Mouse (Mus musculus) splenic B cell, adult 2 months (primary cell): ENCODE results near the gene Nob1.

Experiments used
- DNase-seq: peaks from one replicate; pipeline ENCODE4 v3.0.0-alpha.2; 2011; ENCODE audit warnings: low read depth, low spot score
- H3K27me3 ChIP-seq: 2 replicates; pipeline ENCODE4 v1.6.1; 2012; ENCODE audit warnings: mild to moderate bottlenecking, low read length, moderate library complexity, mixed read lengths; ENCODE audit not compliant: control insufficient read depth, poor library complexity, insufficient read depth, severe bottlenecking
- H3K36me3 ChIP-seq: 2 replicates; pipeline ENCODE4 v1.6.1; 2012; ENCODE audit warnings: mild to moderate bottlenecking, low read length, moderate library complexity, mixed read lengths; ENCODE audit not compliant: control insufficient read depth, poor library complexity, insufficient read depth, severe bottlenecking

The Nob1 gene

GRCm38 (mm10) chr8:107449130-107449529 lies 24.3 kb upstream of the Nob1 start:
- H3K36me3 ChIP-seq = no peaks in the 10 kb centered on the region
- DNase-seq = no peak
- no peaks in the 10 kb centered on the region for H3K27me3 ChIP-seq

- no peak for DNase-seq
- Histone ChIP-seq H3K27me3 (no peaks in the 10 kb centered on the region), H3K36me3 (no peaks in the 10 kb centered on the region)
These were observed 23.6 kb upstream of the Nob1 start for GRCm38 (mm10) chr8:107448382-107448889.

- DNase-seq = no peak
- no peaks in the 10 kb centered on the region for H3K27me3 ChIP-seq
- no peaks in the 10 kb centered on the region for H3K36me3 ChIP-seq
These were observed 22.9 kb upstream of the Nob1 start for GRCm38 (mm10) chr8:107447713-107448112.

GRCm38 (mm10) chr8:107444626-107445025 lies 19.8 kb upstream of the Nob1 start:
- no peaks in the 10 kb centered on the region for H3K36me3 ChIP-seq
- H3K27me3 ChIP-seq = no peaks in the 10 kb centered on the region
- no peak for DNase-seq

- DNase-seq = peak; percentile 22
- Histone ChIP-seq H3K27me3 (no peaks in the 10 kb centered on the region), H3K36me3 (no peaks in the 10 kb centered on the region)
These were observed 15.2 kb upstream of the Nob1 start for GRCm38 (mm10) chr8:107439880-107440625.

GRCm38 (mm10) chr8:107437711-107438110 lies 12.9 kb upstream of the Nob1 start:
- no peak for DNase-seq
- Histone ChIP-seq H3K27me3 (no peaks in the 10 kb centered on the region), H3K36me3 (no peaks in the 10 kb centered on the region)

- H3K27me3 ChIP-seq = no peaks in the 10 kb centered on the region
- H3K36me3 ChIP-seq = no peaks in the 10 kb centered on the region
- DNase-seq = peak; percentile 65
These were observed 12.1 kb upstream of the Nob1 start for GRCm38 (mm10) chr8:107436841-107437421.

GRCm38 (mm10) chr8:107435962-107436831 lies 11.3 kb upstream of the Nob1 start, which contains the start of gene Wwp2:
TSS of gene Wwp2 (plus strand) at chr8:107436365.
- DNase-seq = peak; percentile 87
- H3K27me3 ChIP-seq = no peaks in the 10 kb centered on the region
- H3K36me3 ChIP-seq = no peaks in the 10 kb centered on the region

- no peaks in the 10 kb centered on the region for H3K27me3 ChIP-seq
- no peaks in the 10 kb centered on the region for H3K36me3 ChIP-seq
- DNase-seq = peak; percentile 42
These were observed 10.6 kb upstream of the Nob1 start for GRCm38 (mm10) chr8:107435421-107435961.

- no peak for DNase-seq
- Histone ChIP-seq H3K36me3 (no peaks in the 10 kb centered on the region), H3K27me3 (no peaks in the 10 kb centered on the region)
These were observed 6.0 kb upstream of the Nob1 start for GRCm38 (mm10) chr8:107430821-107431220.

GRCm38 (mm10) chr8:107425230-107425597 lies 363 bp upstream of the Nob1 start:
- no peak for DNase-seq
- Histone ChIP-seq H3K36me3 (peaks cover 1% of the 10 kb centered on the region; the same call in 1 of the 2 replicates), H3K27me3 (no peaks in the 10 kb centered on the region)

GRCm38 (mm10) chr8:107424176-107424575 lies 675 bp downstream of the Nob1 start:
- Histone ChIP-seq H3K36me3 (peaks cover 4% of the 10 kb centered on the region), H3K27me3 (no peaks in the 10 kb centered on the region)
- DNase-seq = no peak

GRCm38 (mm10) chr8:107417001-107417400 lies 7.8 kb downstream of the Nob1 start:
- DNase-seq = no peak
- Histone ChIP-seq H3K27me3 (no peaks in the 10 kb centered on the region), H3K36me3 (peaks cover 26% of the 10 kb centered on the region)

GRCm38 (mm10) chr8:107413881-107414280 lies 11.0 kb downstream of the Nob1 start:
- H3K27me3 ChIP-seq = no peaks in the 10 kb centered on the region
- peaks cover 21% of the 10 kb centered on the region for H3K36me3 ChIP-seq
- no peak for DNase-seq
